Mouse (Mus musculus) CD4-positive, CD25-positive, alpha-beta regulatory T cell, adult 4 months (primary cell): Measurements from ENCODE around the gene Ercc5. TPM values are rescaled to one million over a fixed set of nuclear protein-coding genes. Genes with fewer than 3 reads are reported as not detected.

ENCODE experiments used
- ATAC-seq: one replicate; pipeline ENCODE4 v1.8.0; 2017
- polyA plus RNA-seq, 2 experiments: library from polyadenylated mRNA; unstranded; fragments of 100-300 nt; shearing (Covaris generic); gene quantifications; one replicate each; pipeline ENCODE4 v1.2.1; 2017

The Ercc5 gene
- polyA plus RNA-seq = 10 to 100 TPM; 15.0 to 18.4 TPM

DNA sequence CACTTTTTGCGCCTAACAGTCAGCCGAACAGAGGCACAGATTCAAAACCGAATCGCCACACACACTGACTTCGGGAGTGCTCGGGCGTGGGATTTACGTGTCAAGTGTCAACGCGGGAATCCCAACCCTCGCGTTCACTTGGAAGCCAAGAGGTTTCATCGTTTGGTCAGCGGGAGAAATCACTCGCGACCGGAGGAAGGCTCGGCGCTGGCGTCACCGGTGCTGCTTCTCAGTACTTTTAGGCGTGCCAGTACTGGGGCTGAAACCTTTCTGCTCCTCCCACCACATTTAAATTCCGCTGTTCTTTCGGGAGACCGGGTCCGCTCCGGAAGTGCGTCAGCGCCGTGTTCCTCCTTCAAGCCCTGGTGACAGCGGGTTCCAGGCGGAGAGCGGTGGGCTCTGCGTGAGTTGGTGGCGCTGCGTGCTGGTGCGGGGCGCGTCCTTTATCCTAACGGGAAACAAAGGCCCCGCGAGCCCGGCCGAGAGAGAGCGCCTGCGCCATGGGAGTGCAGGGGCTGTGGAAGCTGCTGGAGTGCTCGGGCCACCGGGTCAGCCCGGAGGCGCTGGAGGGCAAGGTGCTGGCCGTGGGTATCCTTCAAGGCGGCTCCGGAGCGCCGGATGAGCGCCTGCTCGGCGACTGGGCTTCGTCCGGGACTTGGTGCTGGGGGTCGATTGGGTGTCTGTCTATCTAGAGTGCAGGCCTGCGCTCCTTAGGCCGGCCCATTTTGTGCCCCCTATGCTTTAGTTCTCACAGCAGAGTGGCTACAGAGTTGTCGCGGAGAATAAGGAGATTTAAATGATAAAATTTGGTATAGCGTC, at the start of gene Ercc5:
TSS of gene Ercc5 (plus strand) at position 182 of the 819 bp plus-strand sequence.
- ATAC-seq = peak; percentile 96

GRCm38 (mm10) chr1:44101448-44102225, 45.9 kb upstream of the Ercc5 start:
- ATAC-seq = peak; percentile 60

GRCm38 (mm10) chr1:44102259-44102717, 45.3 kb upstream of the Ercc5 start, which contains the start of gene Tex30:
Gene Tex30, minus strand, starts transcription at chr1:44102441.
- ATAC-seq = peak; percentile 90

DNA sequence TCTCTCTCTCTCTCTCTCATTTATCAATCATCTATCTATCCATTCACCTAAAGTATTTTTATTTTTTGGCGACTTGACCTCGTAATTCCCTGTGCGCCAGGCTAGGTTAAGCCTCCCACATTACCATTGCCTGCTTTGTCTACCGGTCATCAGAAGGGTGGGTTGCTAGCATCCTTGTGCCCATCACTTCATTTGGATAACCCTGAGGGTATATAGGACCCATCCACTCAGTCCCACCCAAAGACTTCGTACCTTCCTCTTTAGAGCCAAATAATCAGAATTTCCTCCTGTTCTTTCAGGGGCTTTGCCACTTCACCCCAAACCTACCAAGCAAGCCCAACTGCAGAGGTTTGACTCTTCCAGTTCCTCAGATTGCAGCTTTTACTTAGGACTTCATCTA, 44.6 kb upstream of the Ercc5 start:
- ATAC-seq = no peak

GRCm38 (mm10) chr1:44117571-44117970, 30.0 kb upstream of the Ercc5 start:
- ATAC-seq = no peak

- ATAC-seq = peak; percentile 82
Measured at GRCm38 (mm10) chr1:44118239-44119054, 29.1 kb upstream of the Ercc5 start, which contains the start of the genes Kdelc1 and Bivm. Gene Kdelc1, minus strand, starts transcription at chr1:44118808. Gene Bivm, plus strand, starts transcription at chr1:44118957.

- ATAC-seq = peak; percentile 43
Measured at GRCm38 (mm10) chr1:44119201-44120073, 28.1 kb upstream of the Ercc5 start.

DNA sequence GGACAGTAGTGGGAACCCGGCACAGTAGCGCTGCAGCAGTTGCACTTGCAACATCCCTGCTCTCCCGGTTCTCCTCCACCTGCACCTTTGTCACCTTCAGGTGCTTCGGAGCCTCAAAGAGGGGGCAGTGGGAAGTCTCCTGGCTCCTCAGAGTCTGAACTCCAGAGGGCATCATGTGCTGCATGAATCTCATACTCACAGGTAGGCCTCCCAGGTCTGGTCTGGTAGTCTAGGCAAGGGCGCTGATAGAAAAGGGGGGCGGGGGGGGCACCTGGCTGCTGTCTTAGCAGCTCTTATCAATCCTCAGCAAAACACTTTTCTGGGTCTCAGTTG, 27.5 kb upstream of the Ercc5 start:
- ATAC-seq = no peak

DNA sequence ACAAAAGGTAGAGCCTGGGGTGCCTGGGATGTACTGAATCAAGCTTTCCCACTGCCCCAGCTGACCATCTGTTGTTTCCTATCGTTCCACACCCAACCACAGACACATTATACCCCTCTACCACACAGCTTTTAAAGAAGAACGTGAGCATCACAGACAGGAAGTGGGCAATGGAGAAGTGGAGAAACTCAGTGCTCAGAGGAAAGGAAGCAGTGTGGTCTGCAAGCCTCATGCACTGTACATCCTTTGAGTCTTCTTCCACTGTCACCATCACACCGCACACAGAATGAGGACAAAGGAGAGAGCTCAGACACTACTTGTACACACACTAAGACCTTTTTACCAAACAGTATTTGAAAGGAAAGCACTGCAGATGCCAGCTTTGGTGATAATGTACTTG, 25.3 kb upstream of the Ercc5 start:
- peak; percentile 65 for ATAC-seq

- no peak for ATAC-seq
Measured at GRCm38 (mm10) chr1:44125590-44125989, 22.0 kb upstream of the Ercc5 start.

GRCm38 (mm10) chr1:44129929-44130581, 17.5 kb upstream of the Ercc5 start:
- ATAC-seq = no peak

- ATAC-seq = no peak
Measured at GRCm38 (mm10) chr1:44140232-44140631, 7.3 kb upstream of the Ercc5 start.

- ATAC-seq = no peak
Measured at GRCm38 (mm10) chr1:44142747-44143146, 4.8 kb upstream of the Ercc5 start.

DNA sequence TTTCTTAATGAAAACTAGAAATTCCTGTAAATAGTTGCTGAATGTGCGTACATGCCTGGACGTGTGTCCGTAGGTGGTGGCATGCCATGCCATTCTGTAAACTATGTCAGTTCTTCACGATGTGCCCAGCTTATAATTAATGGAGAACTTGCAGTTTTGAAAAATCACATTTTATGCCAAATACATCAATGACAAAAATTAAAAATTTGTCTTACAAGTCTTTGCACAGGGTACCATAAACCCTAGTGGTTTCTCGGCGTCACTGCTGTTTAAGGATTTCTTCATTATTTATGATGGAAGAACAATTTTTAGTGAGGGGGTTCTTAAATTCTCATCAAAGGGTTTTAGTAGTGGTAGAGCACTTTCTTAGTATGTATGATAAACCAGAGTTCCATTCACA, 1.2 kb downstream of the Ercc5 start:
- ATAC-seq = no peak

GRCm38 (mm10) chr1:44155287-44155686, 7.7 kb downstream of the Ercc5 start:
- ATAC-seq = peak; percentile 72

GRCm38 (mm10) chr1:44158317-44158716, 10.8 kb downstream of the Ercc5 start:
- ATAC-seq = no peak

DNA sequence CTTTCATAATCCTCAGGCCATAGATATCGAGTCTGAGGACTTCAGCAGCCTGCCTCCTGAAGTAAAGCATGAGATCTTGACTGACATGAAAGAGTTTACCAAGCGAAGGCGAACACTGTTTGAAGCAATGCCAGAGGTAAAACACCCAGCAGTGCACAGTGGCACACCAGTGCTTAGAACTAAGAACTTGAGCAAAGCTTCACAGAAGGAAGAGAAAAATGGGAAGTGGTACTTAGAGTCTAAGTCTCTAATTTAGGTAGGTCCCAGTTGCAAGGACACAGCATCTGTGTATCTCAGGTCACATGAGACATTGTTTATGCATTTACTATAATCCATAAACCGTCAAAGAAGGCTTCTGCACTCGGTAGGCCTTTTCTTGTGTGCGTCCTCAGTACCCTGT, 14.3 kb downstream of the Ercc5 start:
- ATAC-seq = no peak

DNA sequence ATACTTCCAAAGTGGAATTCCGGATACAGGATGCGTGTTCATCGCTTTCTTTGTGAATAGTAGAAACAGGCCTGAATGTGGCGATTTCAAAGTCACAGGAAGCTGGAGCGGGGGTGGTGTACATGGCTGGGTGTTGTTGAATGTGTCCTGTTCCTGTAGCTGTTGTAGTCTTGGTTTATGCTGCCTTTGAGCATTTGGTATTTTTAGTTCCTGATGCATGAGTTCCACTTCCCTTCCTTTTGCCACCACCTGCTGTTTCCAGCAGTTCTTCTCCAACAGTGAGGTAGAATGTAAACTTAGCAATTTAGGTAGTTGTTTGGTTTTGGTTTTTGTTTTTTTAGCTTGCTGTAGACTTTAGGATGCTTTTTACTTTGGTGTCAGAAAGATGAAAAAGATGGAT, 14.8 kb downstream of the Ercc5 start:
- no peak for ATAC-seq

GRCm38 (mm10) chr1:44167859-44168383, 20.4 kb downstream of the Ercc5 start:
- no peak for ATAC-seq

DNA sequence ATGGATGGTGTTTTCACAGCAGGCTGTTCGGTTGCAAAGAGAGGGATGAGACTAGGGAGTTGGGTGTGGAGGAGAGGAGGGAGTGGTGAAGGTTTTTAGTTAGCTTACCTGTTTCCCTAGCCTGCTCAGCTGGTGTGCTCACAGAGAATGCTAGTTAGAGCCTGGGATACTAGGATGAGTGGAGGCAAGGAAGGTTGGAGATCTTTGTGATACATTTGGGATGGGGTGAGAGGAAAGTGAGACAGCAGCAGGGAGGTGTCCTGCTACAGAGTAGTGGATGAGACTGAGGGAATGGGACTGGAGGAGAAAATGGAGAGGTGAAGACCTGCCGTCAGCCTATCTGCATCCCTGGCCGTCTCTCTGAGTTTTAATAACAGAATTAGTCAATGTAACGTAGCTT, 25.1 kb downstream of the Ercc5 start:
- no peak for ATAC-seq

DNA sequence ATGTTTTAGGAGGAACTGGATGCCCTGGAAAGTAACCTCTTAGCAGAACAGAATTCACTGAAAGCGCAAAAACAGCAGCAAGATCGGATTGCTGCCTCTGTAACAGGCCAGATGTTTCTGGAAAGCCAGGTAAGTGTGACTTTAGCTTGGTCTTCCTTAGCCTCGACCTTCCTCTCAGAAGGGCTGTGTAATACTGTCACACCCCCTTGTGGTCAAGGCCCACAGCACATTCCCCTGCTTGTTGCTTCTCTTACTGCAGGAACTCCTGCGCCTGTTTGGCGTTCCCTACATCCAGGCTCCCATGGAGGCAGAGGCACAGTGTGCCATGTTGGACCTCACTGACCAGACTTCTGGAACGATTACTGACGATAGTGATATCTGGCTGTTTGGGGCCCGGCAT, 26.4 kb downstream of the Ercc5 start:
- no peak for ATAC-seq
